Mouse (Mus musculus) spleen, postnatal 10 days (tissue): ENCODE data around the gene Csrnp2.
"Not testable (repeated sequence)": the region's sequence is repeated elsewhere in the genome, so short reads cannot be mapped to it uniquely, and the experiment has no call there.

Experiments
- DNase-seq, 2 experiments: peaks; one replicate each; pipeline ENCODE4 v3.0.0; 2021 to 2022; ENCODE audit warnings: low spot score in 2 of 2

The Csrnp2 gene

GRCm38 (mm10) chr15:100495102-100495501 is at the start of gene Csrnp2:
Gene Csrnp2 (minus strand): TSS chr15:100495488.
- peak; percentile 73 to 84 for DNase-seq

- DNase-seq, result not testable (repeated sequence)
Observed at GRCm38 (mm10) chr15:100543651-100544030, 48.4 kb upstream of the Csrnp2 start.

- DNase-seq, result not testable (repeated sequence)
Observed at GRCm38 (mm10) chr15:100542876-100543650, 47.8 kb upstream of the Csrnp2 start.

- no peak for DNase-seq
Observed at GRCm38 (mm10) chr15:100541426-100541825, 46.1 kb upstream of the Csrnp2 start.

GRCm38 (mm10) chr15:100541001-100541400 is 45.7 kb upstream of the Csrnp2 start:
- not testable (repeated sequence) for DNase-seq

GRCm38 (mm10) chr15:100539411-100539810 is 44.1 kb upstream of the Csrnp2 start:
- no peak for DNase-seq

- DNase-seq, result peak in 1 of 2 experiments; percentile 33
Observed at GRCm38 (mm10) chr15:100537913-100538312, 42.6 kb upstream of the Csrnp2 start.

- DNase-seq, result no peak
Observed at GRCm38 (mm10) chr15:100527900-100528299, 32.6 kb upstream of the Csrnp2 start.

GRCm38 (mm10) chr15:100525405-100525804 is 30.1 kb upstream of the Csrnp2 start:
- no peak for DNase-seq

GRCm38 (mm10) chr15:100520306-100520705 is 25.0 kb upstream of the Csrnp2 start:
- no peak for DNase-seq

- no peak for DNase-seq
Observed at GRCm38 (mm10) chr15:100515121-100515520, 19.8 kb upstream of the Csrnp2 start.

- DNase-seq, result no peak
Observed at GRCm38 (mm10) chr15:100513387-100513786, 18.1 kb upstream of the Csrnp2 start.

GRCm38 (mm10) chr15:100510072-100510471 is 14.8 kb upstream of the Csrnp2 start:
- no peak for DNase-seq

GRCm38 (mm10) chr15:100508454-100509167 is 13.3 kb upstream of the Csrnp2 start:
- DNase-seq, result no peak

- DNase-seq, result not testable (repeated sequence)
Observed at GRCm38 (mm10) chr15:100499506-100499905, 4.2 kb upstream of the Csrnp2 start.

GRCm38 (mm10) chr15:100494647-100495046 is 641 bp downstream of the Csrnp2 start:
- DNase-seq, result no peak

GRCm38 (mm10) chr15:100491966-100492365 is 3.3 kb downstream of the Csrnp2 start:
- no peak for DNase-seq

GRCm38 (mm10) chr15:100489263-100489662 is 6.0 kb downstream of the Csrnp2 start:
- no peak for DNase-seq

GRCm38 (mm10) chr15:100488297-100488696 is 7.0 kb downstream of the Csrnp2 start:
- not testable (repeated sequence) for DNase-seq

- DNase-seq, result no peak
Observed at GRCm38 (mm10) chr15:100487050-100487449, 8.2 kb downstream of the Csrnp2 start.

GRCm38 (mm10) chr15:100486450-100486849 is 8.8 kb downstream of the Csrnp2 start:
- no peak for DNase-seq

GRCm38 (mm10) chr15:100485576-100485975 is 9.7 kb downstream of the Csrnp2 start:
- DNase-seq, result no peak

GRCm38 (mm10) chr15:100478925-100479324 is 16.4 kb downstream of the Csrnp2 start:
- no peak for DNase-seq
